Mouse (Mus musculus) megakaryocyte-erythroid progenitor cell, adult 5-6 weeks (primary cell): Measurements from ENCODE around the gene Apon. TPM values are rescaled to one million over a fixed set of nuclear protein-coding genes. Genes with fewer than 3 reads are reported as not detected.
A peak's percentile ranks its signal among the peaks of the same experiment; 100 is the strongest.
"Not testable (repeated sequence)": the region's sequence is repeated elsewhere in the genome, so short reads cannot be mapped to it uniquely, and the experiment has no call there.

ENCODE experiments used
- ATAC-seq: replicated peaks from 2 replicates; pipeline ENCODE4 v1.8.0; 2016; ENCODE audit warnings: mild to moderate bottlenecking, inconsistent platforms; ENCODE audit not compliant: severe bottlenecking, poor library complexity, low FRiP score, low TSS enrichment
- total RNA-seq, 2 experiments: library from RNA; stranded (forward) in 1 of 2; stranded (reverse) in 1 of 2; fragments of 200-1000, 215-1000 nt in 1 of 2; fragments of >200 nt in 1 of 2; fragmentation: Nextera tagmentation in 1 of 2; gene quantifications; 2 replicates each; pipeline ENCODE4 v1.2.3; 2014 to 2017

The Apon gene
- total RNA-seq, 2 experiments from 2014 or later = 1.7 TPM; not detected in 1

DNA sequence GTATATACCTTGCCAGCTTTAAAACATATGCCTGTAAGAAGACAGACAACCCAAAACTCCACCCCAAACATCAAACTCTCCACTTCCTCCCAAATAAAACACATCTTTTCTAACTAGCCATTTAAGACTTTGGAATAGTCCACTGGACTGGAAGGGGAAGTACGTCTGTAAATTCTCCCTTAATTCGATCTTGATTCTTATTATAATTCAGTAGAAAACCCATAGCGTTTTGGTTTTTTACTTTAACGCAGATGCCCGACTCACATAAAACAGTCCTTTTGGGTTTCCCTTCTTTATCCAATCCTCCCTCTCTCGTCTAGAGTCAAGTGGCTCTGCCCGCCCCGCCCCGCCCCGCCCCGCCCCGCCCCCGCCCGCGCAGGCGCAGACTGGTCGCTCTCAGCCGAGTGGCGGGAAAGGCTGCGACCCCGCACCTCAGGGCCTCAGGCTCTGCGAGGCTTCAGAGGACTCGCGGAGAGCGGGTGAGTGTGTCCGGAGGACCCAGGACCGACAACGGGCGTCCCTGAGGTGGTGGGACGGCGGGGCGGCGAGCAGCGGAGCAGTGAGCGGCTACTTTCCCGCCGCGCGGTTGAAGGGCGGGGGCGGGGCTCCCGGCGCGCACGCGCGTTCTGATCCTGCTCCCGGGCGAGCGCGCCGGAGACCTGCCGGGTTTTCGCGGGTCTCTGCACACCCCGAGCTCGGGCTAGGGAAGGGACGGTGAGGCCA, 22.0 kb upstream of the Apon start, which contains the start of gene Timeless:
Gene Timeless, plus strand, starts transcription at position 369 of the 723 bp plus-strand sequence.
- peak; percentile 46 for ATAC-seq

DNA sequence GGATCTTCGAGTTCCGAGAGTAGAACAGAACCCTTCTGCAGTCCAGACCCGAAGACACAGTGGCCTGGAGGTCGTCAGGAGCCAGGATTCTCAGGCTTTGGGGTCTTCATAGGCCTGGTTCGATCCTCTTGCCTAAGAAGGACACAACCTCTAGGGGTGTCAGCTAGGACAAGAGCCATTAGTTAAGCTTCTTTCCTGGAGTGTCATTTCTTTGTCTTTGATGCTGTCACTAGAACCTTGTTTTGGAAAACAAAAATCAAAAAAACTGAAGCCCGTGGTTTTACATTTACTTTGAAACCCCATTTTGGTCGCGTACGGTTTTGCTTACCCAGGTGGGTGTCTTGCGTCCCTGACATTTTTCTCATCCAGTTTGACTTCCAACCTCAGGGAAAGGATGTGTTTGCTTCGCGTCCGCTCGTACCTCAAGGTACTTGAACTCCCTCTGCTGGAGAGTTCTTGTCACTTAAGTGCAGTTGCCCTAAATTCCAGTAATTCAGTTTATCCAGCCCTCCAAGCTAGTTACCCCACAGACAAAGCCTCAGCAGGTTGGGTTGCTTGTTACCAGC, 21.4 kb upstream of the Apon start:
- ATAC-seq = peak; percentile 69

DNA sequence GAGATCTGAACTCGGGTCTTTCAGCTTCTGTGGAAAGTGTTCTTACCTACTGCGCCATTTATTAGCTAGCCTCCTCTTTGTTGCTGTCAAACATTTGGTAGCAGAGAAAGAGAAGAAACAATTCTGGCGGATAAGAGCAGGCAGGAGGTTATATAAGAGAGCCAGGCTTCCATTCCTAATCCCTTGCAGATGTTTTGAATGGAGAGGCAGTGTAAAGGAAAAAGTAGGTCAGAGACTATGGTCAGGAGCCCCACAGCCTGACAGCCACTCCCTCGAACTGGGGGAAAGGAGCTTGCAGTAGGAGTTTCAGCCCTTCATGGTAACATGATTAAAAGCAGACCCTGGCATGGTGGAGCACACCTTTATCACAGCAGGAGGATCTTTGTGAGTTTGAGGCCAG, 17.6 kb upstream of the Apon start:
- no peak for ATAC-seq

DNA sequence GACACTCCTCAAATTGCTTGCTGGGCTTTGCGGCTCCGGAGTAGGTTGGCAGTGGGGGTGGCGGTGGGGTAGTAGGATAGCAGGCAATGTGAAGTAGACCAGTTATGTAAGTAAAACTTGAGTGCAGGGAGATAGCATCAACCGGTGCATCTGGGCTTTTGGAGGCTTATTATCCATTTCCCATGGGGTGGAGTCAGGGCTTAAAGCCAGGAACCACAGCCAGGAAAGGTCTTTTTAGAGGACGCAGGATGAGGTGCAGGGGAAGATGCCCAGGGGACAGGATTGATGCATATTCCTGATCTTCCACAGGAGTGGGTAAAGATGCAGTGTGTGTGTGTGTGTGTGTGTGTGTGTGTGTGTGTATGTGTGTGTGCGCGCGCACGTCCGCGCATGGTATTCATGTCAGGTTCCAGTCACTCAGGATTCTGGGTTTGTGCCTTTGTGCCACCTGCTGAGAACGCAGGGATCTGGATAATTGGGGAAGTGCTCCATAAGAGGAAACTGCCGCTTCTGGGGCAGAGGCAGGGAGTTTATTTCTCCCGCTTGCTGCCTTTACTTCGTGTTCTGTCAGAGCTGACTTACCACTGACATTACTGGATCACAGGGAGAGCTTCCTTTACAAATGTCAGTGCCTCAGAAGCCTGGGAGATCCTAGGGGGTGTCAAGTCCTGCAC, 16.0 kb upstream of the Apon start:
- peak; percentile 69 for ATAC-seq

DNA sequence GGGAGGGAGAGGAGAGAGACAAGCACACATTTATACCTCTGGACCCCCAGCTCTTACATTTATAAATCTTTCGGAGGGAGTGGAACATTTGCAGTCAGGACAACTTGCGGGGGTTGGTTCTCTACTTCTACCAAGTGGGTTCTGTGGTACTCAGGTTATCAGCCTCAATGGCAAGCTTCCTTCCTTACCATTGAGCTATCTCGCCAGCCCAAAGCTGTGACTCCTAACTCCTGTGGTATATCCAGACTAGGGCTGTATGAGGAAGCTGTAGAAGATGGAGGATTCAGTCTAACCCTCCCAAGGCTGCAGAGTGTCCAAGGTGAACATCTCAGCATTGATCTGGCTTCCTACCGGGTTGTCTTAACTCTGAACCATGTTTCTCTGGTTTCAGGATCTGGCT, 14.8 kb upstream of the Apon start:
- ATAC-seq = no peak

DNA sequence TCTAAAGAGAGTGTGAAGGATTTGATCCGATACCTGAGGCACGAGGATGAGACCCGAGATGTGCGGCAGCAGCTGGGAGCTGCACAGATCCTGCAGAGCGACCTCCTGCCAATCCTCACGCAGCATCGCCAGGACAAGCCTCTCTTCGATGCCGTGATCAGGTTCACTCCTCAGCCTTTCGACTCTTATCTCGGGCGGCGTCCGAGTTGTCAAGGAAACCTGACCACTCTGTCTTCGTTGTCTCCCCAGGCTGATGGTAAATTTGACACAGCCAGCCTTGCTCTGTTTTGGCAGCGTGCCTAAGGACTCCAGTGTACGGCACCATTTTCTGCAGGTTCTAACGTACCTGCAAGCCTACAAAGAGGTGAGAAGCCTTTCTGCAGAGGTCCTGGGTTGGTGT, 13.8 kb upstream of the Apon start:
- ATAC-seq = peak; percentile 82

DNA sequence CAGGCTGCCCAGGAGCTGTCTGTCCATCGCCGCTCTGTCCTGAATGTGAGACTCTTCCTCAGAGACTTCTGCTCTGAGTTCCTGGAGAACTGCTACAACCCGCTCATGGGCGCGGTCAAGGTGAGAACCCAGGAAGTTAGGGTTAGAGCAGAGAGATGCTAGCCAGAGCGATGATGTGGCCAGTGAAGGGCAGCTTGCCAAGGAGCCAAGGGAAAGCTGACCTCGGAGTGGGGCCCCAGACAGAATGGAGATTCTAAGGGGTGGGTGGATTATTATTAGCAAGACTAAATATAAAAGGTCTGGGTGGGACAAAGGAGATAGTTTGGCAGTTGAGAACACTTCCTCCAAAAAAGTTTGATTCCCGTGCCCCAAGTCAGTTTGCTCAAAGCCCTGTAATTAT, 10.6 kb upstream of the Apon start:
- ATAC-seq = no peak

DNA sequence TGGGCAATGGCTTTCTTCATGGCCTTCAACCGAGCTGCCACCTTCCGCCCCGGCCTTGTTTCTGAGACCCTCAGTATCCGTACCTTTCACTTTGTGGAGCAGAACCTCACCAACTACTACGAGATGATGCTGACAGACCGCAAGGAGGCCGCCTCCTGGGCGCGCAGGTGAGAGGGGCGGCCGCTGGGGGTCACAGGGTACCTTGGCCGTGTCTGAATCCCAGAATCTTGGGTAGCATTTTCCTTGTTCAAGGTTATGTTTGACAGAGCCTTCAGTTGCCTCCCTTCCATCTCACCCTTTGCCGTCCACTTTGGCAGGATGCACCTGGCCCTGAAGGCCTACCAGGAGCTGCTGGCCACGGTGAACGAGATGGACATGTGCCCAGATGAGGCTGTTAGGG, 9.8 kb upstream of the Apon start:
- ATAC-seq = no peak

DNA sequence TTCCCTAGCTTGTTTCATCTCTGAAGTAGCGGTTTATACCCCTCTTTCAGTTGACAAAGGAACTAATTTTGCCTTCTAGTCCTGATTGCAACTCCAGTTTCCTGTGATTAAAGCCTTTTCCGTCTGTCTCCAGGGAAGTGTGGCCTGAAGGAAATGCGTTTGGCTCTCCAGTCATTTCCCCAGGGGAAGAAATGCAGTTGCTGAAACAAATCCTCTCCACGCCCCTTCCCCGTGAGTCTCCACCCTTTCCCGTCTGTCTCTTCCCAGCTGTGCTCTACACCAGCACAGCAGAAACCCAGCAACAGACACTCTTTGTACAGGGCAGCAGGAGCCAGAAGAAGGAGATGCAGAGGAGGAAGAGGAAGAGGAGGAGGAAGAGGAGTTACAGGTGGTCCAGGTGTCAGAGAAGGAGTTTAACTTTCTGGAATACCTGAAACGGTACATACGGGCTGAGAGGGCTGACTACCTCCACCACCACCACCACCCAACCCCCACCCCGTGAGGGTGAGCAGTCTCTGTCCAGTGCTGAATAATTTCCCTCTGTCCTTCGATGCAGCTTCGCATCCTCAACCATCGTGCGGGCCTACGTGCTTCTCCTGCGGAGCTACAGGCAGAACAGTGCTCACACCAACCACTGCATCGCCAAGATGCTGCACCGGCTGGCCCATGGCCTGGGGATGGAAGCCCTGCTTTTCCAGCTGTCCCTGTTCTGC, 6.7 kb upstream of the Apon start:
- no peak for ATAC-seq

DNA sequence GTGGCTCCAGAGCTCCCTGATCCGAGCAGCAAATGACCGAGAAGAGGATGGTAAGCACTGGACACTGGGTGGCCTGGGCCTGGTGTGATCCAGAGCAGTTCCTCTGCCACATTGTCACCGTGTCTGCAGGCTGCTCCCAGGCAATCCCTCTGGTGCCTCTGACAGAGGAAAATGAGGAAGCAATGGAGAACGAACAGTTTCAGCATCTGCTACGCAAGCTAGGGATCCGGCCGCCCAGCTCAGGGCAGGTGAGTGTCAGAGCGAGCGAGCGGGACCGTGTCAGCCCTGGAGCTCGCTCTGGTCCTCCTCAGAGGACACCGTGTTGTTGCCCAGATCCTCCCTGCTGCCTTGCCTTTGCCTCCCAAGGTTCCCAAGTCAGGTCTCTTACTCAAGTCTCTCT, 3.3 kb upstream of the Apon start:
- no peak for ATAC-seq

DNA sequence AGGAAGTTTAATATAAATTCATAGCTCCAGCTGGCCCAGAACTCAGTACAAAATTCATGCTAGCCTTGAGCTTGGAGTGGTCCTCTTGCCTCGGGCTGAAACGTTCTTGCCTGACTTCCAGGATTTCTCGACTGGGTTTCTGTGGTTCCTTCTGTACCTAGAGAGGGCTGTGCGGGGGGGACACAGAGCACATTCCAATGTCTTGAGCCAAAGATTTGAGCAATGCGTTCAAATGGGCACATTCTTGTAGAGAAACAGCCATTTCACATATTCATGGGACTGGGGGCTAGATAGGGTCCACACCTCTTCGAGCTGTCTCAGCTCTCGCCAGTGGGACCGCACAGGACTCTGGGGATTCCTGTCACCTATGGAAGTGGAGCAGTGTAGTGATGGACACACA, 2.0 kb downstream of the Apon start:
- no peak for ATAC-seq

DNA sequence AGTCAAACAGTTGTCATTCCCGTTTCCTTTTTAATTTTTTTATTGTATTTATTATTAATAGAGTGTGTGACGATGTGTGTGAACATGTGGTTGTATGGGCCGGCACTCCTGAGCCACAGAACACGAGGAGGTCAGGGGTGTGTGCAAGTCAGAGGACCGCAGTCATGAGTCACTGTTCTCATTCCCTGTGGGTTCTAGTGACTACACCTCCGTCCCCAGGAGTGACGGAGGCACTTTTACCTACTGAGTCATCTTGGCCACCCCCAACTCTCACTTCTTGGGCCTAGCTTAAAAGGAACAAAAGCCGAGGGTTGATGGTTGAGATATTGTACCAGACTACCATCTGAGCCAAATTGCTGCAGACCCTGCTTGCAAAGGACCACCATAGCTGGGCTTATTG, 2.4 kb downstream of the Apon start:
- no peak for ATAC-seq

DNA sequence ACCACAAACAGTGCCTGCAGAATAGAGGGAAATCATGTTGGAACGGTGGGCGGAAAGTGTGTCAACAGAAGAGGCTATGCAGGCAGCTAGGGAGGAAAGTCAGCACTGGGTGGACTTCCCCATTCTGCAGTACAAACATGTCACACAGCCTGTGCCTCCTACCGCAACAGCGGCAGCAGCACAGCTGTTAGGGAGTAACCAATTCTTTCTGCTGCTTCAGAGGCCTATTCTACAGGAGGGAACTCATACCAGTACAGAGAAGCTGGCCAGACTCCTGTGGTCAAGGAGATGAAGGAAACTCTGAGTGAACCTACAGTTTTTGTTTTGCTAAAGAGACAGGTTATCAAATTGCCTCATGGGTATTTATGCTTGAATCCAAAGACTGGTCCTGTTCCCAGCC, 5.1 kb downstream of the Apon start:
- 0 out of 2 replicates have a peak, but pooled peaks have one; percentile 57 for ATAC-seq

DNA sequence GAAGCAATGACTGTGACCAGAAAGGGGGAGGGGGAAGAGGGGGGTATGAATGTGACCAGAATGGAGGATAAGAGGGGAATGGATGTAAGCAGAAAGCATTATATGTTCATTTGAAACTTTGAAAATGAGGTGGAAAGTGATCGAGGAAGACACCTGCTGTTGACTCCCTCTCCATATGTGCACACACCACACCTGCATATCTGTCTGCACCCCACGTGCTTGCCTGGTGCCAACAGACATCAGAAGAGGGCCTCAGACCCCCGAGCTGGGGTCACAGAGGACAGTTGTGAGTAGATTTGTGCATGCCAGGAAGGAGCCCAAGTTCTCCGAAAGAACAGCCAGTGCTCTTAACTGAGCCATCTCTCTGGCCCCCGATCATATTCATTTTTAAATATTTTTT, 6.0 kb downstream of the Apon start:
- ATAC-seq = no peak

DNA sequence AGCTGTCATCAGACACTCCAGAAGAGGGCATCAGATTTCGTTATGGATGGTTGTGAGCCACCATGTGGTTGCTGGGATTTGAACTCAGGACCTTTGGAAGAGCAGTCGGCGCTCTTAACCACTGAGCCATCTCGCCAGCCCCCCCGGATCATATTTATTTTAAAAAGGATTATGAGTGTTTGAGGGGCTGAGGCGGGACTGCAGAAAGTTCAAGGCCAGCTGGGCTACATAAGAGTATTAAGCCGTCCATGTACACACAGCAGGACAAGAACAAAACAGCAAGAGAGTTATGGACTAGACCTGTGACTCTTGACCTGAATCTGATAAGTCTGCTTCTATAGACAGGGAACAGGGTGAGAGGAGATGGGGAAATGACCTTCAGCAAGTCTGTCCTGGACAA, 6.5 kb downstream of the Apon start:
- not testable (repeated sequence) for ATAC-seq

DNA sequence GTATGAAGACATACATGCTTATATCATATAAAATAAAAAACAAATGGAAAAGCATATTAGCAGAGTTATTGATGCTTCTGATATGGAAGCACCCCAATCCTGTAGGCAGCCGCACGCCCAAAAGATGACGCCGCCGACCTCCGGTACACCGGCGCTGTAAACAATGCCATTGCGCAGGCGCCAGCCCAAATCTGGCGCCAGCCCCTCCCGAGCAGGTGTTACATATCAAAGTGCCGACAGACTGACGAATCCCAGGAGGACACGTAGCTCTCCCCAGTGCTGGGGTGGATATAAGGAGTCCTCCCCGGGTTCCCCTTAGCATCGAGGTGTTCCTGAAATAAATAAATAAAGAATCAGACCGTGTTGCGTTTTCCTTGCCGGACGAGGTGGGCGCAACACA, 8.4 kb downstream of the Apon start:
- no peak for ATAC-seq

DNA sequence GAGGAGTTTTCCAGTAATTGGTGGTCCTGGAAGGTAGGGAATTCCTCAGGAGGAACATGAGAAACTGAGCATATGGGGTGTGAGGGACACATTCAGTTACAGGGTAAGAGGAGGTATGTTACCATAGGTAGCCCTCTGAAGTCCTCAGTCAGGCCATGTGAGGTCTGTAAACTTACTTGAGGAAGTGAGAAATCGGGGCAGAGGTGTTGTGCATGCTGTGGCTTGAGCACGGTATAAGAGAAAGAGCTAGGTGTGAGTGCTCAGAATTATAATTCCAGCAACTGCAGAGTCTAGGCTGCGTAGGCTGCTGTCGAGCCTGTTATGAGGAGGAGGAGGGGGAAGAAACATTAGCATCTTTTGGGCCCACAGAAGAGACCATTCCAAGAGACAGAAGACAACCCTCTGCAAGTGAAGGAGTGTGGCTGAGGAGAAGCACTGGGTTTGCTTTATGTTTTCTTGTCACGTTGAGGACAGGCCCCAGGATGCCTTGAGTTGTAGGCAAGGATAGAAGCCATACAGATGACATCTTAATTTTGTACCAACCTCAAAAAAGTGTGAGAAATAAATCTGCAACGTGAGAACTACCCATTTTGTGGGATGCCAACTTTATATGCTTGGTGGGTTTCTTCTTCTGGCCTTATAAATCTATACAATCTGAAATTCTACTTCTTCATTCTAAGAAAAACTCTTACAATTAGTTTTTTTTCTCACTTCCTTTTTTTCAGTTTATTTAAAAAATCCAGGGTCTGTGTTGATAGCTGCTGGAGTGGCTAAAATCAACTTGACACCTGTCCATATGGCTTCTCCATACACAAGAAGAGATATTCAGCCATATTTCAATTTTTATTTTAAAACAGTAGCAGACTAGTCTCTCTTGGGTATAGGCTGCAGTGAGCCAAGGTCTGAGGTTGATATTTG, 9.8 kb downstream of the Apon start:
- no peak for ATAC-seq

DNA sequence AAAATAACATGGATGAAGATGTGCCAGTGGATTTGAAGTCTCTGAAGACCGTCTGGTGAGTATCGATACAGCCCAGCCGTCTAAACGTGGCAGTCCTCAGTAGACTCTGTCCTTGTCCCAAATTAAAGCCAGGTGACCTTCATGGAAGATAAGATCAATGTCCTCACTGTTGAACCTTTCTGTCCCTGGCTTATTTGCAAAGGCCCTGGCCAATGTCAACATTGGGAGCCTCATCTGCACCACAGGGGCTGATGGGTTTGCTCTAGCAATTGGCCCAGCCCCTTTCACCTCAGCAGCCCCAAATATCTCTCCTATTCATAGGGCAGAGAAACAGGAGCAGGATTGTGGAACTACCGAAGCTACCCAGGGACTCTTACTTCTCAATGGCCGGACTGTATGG, 14.5 kb downstream of the Apon start, which contains the start of gene Apof:
Gene Apof, plus strand, starts transcription at position 301 of the 400 bp plus-strand sequence.
- no peak for ATAC-seq

DNA sequence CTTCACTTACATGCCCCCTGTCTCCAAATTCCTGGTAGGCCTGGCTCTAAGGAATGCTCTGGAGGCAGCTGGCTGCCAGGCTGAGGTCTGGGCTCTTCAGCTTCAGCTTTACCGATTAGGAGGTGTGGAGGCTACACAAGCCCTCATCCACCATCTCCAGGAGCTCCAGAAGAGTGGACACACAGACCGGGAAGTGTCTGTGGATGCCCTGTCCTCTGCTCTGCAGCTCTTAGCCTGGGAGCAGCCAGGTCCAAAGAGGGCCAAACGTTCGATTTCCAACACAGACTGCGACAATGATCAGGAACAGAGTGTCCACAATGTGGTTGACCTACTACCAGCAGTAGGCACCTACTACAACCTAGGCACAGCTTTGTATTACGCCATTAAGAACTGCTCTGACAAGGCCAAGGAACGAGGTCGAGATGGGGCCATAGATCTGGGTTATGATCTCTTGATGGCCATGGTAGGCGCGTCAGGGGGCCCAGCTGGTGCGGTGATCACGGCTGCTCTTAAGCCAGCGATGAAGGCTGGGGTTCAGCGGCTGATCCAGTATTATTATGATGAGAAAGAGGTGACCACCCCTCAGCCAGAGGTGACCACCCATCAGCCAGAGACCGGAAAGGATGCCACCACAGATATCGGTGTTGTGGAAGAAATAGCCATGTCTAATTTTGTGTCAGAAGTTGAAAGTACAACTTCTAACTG, 15.5 kb downstream of the Apon start:
- ATAC-seq = no peak
